Mouse (Mus musculus) erythroblast, embryonic 14.5 days (primary cell): ENCODE measurements around the gene Gm4969.

ENCODE experiments used
- GATA1 ChIP-seq: IDR thresholded peaks from 2 replicates; pipeline ENCODE4 v1.6.1; 2012; ENCODE audit warnings: low read length, inconsistent platforms, mixed read lengths
- TAL1 ChIP-seq: IDR thresholded peaks from 3 replicates; pipeline ENCODE4 v1.6.1; 2012; ENCODE audit warnings: low read length, inconsistent platforms, mixed read lengths

- TF ChIP-seq TAL1 (no peak), GATA1 (no peak)
Measured at GRCm38 (mm10) chr7:19085495-19085894, 32.7 kb downstream of the Gm4969 start.
